Mouse (Mus musculus) stomach, embryonic 15.5 days (tissue): ENCODE data around the gene Zdhhc18. TPM values are rescaled to one million over a fixed set of nuclear protein-coding genes. Genes with fewer than 3 reads are reported as not detected.
A peak's percentile ranks its signal among the peaks of the same experiment; 100 is the strongest.

Experiments
- ATAC-seq: fragments of 200-750 bp; cut with Nextera tagmentation; 2 replicates; pipeline ENCODE4 v1.8.0; 2017; ENCODE audit warnings: low read depth, moderate number of reproducible peaks, moderate TSS enrichment; ENCODE audit not compliant: insufficient read depth, low FRiP score
- H3K27ac ChIP-seq: fragments of 300-500 bp; sonication (generic); 2 replicates; pipeline ENCODE4 v1.5.1; 2015; ENCODE audit warnings: mild to moderate bottlenecking, inconsistent platforms
- H3K27me3 ChIP-seq: fragments of 300-500 bp; sonication (generic); replicated peaks from 2 replicates; pipeline ENCODE4 v1.6.1; 2015; ENCODE audit warnings: inconsistent platforms
- H3K36me3 ChIP-seq: fragments of 300-500 bp; sonication (generic); 2 replicates; pipeline ENCODE4 v1.6.1; 2015; ENCODE audit warnings: inconsistent platforms
- H3K4me1 ChIP-seq: fragments of 300-500 bp; sonication (generic); 2 replicates; pipeline ENCODE4 v1.6.1; 2015; ENCODE audit warnings: inconsistent platforms
- H3K4me2 ChIP-seq: fragments of 300-500 bp; sonication (generic); 2 replicates; pipeline ENCODE4 v1.6.1; 2015; ENCODE audit warnings: mild to moderate bottlenecking, inconsistent platforms
- H3K4me3 ChIP-seq: fragments of 300-500 bp; sonication (generic); replicated peaks from 2 replicates; pipeline ENCODE4 v1.5.1; 2015; ENCODE audit warnings: inconsistent platforms
- H3K9ac ChIP-seq: fragments of 300-500 bp; sonication (generic); 2 replicates; pipeline ENCODE4 v1.6.1; 2015; ENCODE audit warnings: inconsistent platforms
- H3K9me3 ChIP-seq: fragments of 300-500 bp; sonication (generic); 2 replicates; pipeline ENCODE4 v1.6.1; 2016; ENCODE audit warnings: inconsistent platforms
- WGBS: fragments of 180-500 bp; shearing (Covaris S2); methylation state at CpG from one replicate; pipeline ENCODE4 v1.1.7; 2015; 5-methylcytosine and 5-hydroxymethylcytosine counted together
- polyA plus RNA-seq: library from polyadenylated mRNA; unstranded; fragments of >200 nt; fragmentation: Nextera tagmentation; extraction: Ambion mirVana; gene quantifications from 2 replicates; pipeline ENCODE4 v1.2.1, GENCODE M21; 2015

Zdhhc18 gene
- 5.4 and 5.8 TPM in 2 replicates for polyA plus RNA-seq

GRCm38 (mm10) chr4:133649989-133650699 is at the start of gene Zdhhc18:
Gene Zdhhc18 (minus strand): TSS chr4:133650154.
- H3K9ac ChIP-seq = no peak within 1 kb of the TSS

GRCm38 (mm10) chr4:133695363-133695762 is 45.4 kb upstream of the Zdhhc18 start:
- Histone ChIP-seq H3K4me1 (peaks cover 4% of the 10 kb centered on the region; the same call in 1 of the 2 replicates), H3K4me2 (no peak overlapping the region), H3K9ac (no peak overlapping the region), H3K9me3 (no peaks in the 10 kb centered on the region), H3K27ac (peak overlapping the region; percentile 1; the same call in 1 of the 2 replicates), H3K36me3 (peaks cover 58% of the 10 kb centered on the region), H3K4me3 (no peak overlapping the region), H3K27me3 (no peaks in the 10 kb centered on the region)
- 77% methylated on average over 3 of the region's 3 CpGs for WGBS
- ATAC-seq = no peak

More at GRCm38 (mm10) chr4:133649989-133650699, at the start of gene Zdhhc18:
- Histone ChIP-seq H3K36me3 (no peaks in the 10 kb centered on the region), H3K4me1 (peaks cover 4% of the 10 kb centered on the region; the same call in 1 of the 2 replicates), H3K4me2 (peak within 1 kb of the TSS; percentile 37), H3K9me3 (no peaks in the 10 kb centered on the region), H3K27ac (peak within 1 kb of the TSS; percentile 31; the same call in 1 of the 2 replicates), H3K4me3 (peak within 1 kb of the TSS; percentile 21), H3K27me3 (no peaks in the 10 kb centered on the region)
- 34% methylated on average over 7 of the region's 7 CpGs for WGBS
- ATAC-seq = no peak

GRCm38 (mm10) chr4:133690252-133690651 is 40.3 kb upstream of the Zdhhc18 start:
- ATAC-seq = no peak
- Histone ChIP-seq H3K4me3 (no peak overlapping the region), H3K4me2 (no peak overlapping the region), H3K9me3 (no peaks in the 10 kb centered on the region), H3K9ac (no peak overlapping the region), H3K27me3 (no peaks in the 10 kb centered on the region), H3K27ac (no peak overlapping the region), H3K36me3 (peaks cover 92% of the 10 kb centered on the region), H3K4me1 (peaks cover 24% of the 10 kb centered on the region)
- 25% methylated on average over 5 of the region's 5 CpGs for WGBS

GRCm38 (mm10) chr4:133688417-133689067 is 38.6 kb upstream of the Zdhhc18 start:
- Histone ChIP-seq H3K9me3 (no peaks in the 10 kb centered on the region), H3K27me3 (no peaks in the 10 kb centered on the region), H3K9ac (no peak overlapping the region), H3K36me3 (peaks cover 90% of the 10 kb centered on the region), H3K4me1 (peaks cover 24% of the 10 kb centered on the region), H3K27ac (no peak overlapping the region), H3K4me3 (no peak overlapping the region), H3K4me2 (no peak overlapping the region)
- ATAC-seq = peak; percentile 66
- 31% methylated on average over 7 of the region's 7 CpGs for WGBS

- Histone ChIP-seq H3K4me3 (no peak overlapping the region), H3K27ac (no peak overlapping the region), H3K9ac (no peak overlapping the region), H3K9me3 (no peaks in the 10 kb centered on the region), H3K36me3 (peaks cover 87% of the 10 kb centered on the region), H3K4me2 (no peak overlapping the region), H3K4me1 (peaks cover 24% of the 10 kb centered on the region), H3K27me3 (no peaks in the 10 kb centered on the region)
- no peak for ATAC-seq
- WGBS = 74% methylated on average over 5 of the region's 5 CpGs
Observed at GRCm38 (mm10) chr4:133687126-133687525, 37.2 kb upstream of the Zdhhc18 start.

- H3K4me2 ChIP-seq = no peak overlapping the region
- H3K27ac ChIP-seq = no peak overlapping the region
- H3K9ac ChIP-seq = no peak overlapping the region
- H3K36me3 ChIP-seq = peaks cover 87% of the 10 kb centered on the region
- H3K27me3 ChIP-seq = no peaks in the 10 kb centered on the region
- WGBS = 89% methylated on average over 11 of the region's 11 CpGs
- no peak for ATAC-seq
- no peaks in the 10 kb centered on the region for H3K9me3 ChIP-seq
- peaks cover 24% of the 10 kb centered on the region for H3K4me1 ChIP-seq
- H3K4me3 ChIP-seq = no peak overlapping the region
Observed at GRCm38 (mm10) chr4:133686512-133686911, 36.6 kb upstream of the Zdhhc18 start.

- no peaks in the 10 kb centered on the region for H3K9me3 ChIP-seq
- H3K36me3 ChIP-seq = peaks cover 52% of the 10 kb centered on the region
- WGBS = 84% methylated on average over 14 of the region's 14 CpGs
- H3K4me2 ChIP-seq = no peak overlapping the region
- no peak overlapping the region for H3K4me3 ChIP-seq
- no peaks in the 10 kb centered on the region for H3K27me3 ChIP-seq
- peaks cover 17% of the 10 kb centered on the region for H3K4me1 ChIP-seq
- H3K9ac ChIP-seq = no peak overlapping the region
- no peak overlapping the region for H3K27ac ChIP-seq
- ATAC-seq = no peak
Observed at GRCm38 (mm10) chr4:133680206-133680786, 30.3 kb upstream of the Zdhhc18 start.

- Histone ChIP-seq H3K36me3 (peaks cover 45% of the 10 kb centered on the region), H3K4me1 (peaks cover 22% of the 10 kb centered on the region), H3K27ac (no peak overlapping the region), H3K4me2 (no peak overlapping the region), H3K4me3 (no peak overlapping the region), H3K9me3 (no peaks in the 10 kb centered on the region), H3K27me3 (no peaks in the 10 kb centered on the region), H3K9ac (no peak overlapping the region)
- WGBS = 65% methylated on average over 7 of the region's 7 CpGs
- ATAC-seq = no peak
Observed at GRCm38 (mm10) chr4:133679629-133680028, 29.7 kb upstream of the Zdhhc18 start.

- no peak overlapping the region for H3K4me2 ChIP-seq
- no peak overlapping the region for H3K4me3 ChIP-seq
- H3K36me3 ChIP-seq = peaks cover 27% of the 10 kb centered on the region
- H3K27me3 ChIP-seq = no peaks in the 10 kb centered on the region
- no peaks in the 10 kb centered on the region for H3K9me3 ChIP-seq
- no peak for ATAC-seq
- H3K4me1 ChIP-seq = peaks cover 37% of the 10 kb centered on the region
- WGBS = 60% methylated on average over 7 of the region's 7 CpGs
- H3K9ac ChIP-seq = no peak overlapping the region
- no peak overlapping the region for H3K27ac ChIP-seq
Observed at GRCm38 (mm10) chr4:133677266-133677665, 27.3 kb upstream of the Zdhhc18 start.

- Histone ChIP-seq H3K27me3 (no peaks in the 10 kb centered on the region), H3K4me1 (peaks cover 37% of the 10 kb centered on the region)
Observed at GRCm38 (mm10) chr4:133676189-133676588, 26.2 kb upstream of the Zdhhc18 start.

GRCm38 (mm10) chr4:133675594-133676016 is 25.7 kb upstream of the Zdhhc18 start:
- WGBS = 5% methylated on average over 5 of the region's 5 CpGs
- no peak overlapping the region for H3K9ac ChIP-seq
- no peaks in the 10 kb centered on the region for H3K9me3 ChIP-seq
- no peak overlapping the region for H3K4me3 ChIP-seq
- H3K36me3 ChIP-seq = peaks cover 11% of the 10 kb centered on the region
- no peaks in the 10 kb centered on the region for H3K27me3 ChIP-seq
- H3K4me2 ChIP-seq = peak overlapping the region; percentile 16; the same call in 1 of the 2 replicates
- H3K27ac ChIP-seq = peak overlapping the region; percentile 70; the same call in 1 of the 2 replicates
- ATAC-seq = peak; percentile 56
- peaks cover 41% of the 10 kb centered on the region for H3K4me1 ChIP-seq

More at GRCm38 (mm10) chr4:133676189-133676588, 26.2 kb upstream of the Zdhhc18 start:
- H3K4me2 ChIP-seq = peak overlapping the region; percentile 16; the same call in 1 of the 2 replicates
- peak overlapping the region; percentile 70; the same call in 1 of the 2 replicates for H3K27ac ChIP-seq
- 13% methylated on average over 3 of the region's 3 CpGs for WGBS
- no peak overlapping the region for H3K9ac ChIP-seq
- no peak overlapping the region for H3K4me3 ChIP-seq
- H3K36me3 ChIP-seq = peaks cover 17% of the 10 kb centered on the region
- H3K9me3 ChIP-seq = no peaks in the 10 kb centered on the region
- ATAC-seq = no peak

- Histone ChIP-seq H3K9ac (no peak overlapping the region), H3K4me2 (peak overlapping the region; percentile 76), H3K27ac (peak overlapping the region; percentile 99), H3K4me1 (peaks cover 50% of the 10 kb centered on the region), H3K36me3 (peaks cover 2% of the 10 kb centered on the region; the same call in 1 of the 2 replicates), H3K4me3 (no peak overlapping the region), H3K9me3 (no peaks in the 10 kb centered on the region), H3K27me3 (no peaks in the 10 kb centered on the region)
- 54% methylated on average over 8 of the region's 8 CpGs for WGBS
- no peak for ATAC-seq
Observed at GRCm38 (mm10) chr4:133674331-133674695, 24.4 kb upstream of the Zdhhc18 start.
